Mouse (Mus musculus) fat pad, adult 2 months (tissue): ENCODE measurements around the gene Rbm20.
"Not testable (repeated sequence)": the region's sequence is repeated elsewhere in the genome, so short reads cannot be mapped to it uniquely, and the experiment has no call there.

Source experiments
- DNase-seq: peaks from one replicate; pipeline ENCODE4 v3.0.0-alpha.2; 2011; ENCODE audit warnings: low read depth, low spot score; ENCODE audit errors: extremely low read depth

The Rbm20 gene

DNA sequence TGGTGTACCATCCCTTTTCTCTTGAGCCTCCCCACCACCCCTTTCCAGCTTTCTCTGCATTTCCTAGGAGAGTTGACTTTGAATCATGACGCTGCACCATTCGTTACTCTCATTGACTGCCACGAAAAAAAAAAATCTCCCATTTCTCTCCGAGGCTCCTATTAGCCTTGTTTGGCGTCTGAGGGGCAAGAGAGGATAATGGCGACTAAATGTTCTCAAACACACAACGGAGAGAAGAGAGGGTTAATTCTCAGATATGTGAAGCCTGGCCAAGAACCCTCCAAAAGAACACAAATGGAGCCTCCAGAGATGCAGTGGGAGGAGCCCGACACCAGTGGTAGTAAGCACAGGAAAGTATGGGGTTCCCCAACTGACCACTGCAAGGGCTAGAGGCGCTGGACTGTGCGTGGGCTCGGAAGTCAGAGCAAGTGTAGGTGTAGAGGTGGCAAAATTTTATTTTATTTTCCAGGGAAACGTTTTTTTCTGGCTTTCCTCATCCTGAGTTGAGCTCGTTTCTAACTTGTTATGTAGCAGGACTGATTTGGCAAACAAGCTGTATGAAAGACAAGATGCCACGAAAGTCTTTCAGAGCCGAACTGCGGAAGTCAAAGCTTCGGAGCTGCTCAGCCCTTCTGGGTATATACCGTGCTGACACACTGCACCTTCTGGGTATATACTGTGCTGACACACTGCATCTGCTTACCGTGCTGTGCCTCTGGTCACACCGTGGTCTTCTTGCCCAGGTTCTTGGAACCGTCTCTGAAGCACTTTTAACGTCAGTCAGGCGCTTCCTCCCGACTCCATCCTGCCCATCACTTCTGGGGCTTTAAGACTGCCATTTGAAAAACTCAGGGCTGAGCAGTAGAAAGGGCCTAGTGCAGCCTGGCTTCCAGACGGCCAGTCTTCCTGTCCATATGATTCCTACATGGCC, 222.1 kb downstream of the Rbm20 start:
- no peak for DNase-seq

- no peak for DNase-seq
Observed at GRCm38 (mm10) chr19:53899941-53900610, 223.0 kb downstream of the Rbm20 start.

DNA sequence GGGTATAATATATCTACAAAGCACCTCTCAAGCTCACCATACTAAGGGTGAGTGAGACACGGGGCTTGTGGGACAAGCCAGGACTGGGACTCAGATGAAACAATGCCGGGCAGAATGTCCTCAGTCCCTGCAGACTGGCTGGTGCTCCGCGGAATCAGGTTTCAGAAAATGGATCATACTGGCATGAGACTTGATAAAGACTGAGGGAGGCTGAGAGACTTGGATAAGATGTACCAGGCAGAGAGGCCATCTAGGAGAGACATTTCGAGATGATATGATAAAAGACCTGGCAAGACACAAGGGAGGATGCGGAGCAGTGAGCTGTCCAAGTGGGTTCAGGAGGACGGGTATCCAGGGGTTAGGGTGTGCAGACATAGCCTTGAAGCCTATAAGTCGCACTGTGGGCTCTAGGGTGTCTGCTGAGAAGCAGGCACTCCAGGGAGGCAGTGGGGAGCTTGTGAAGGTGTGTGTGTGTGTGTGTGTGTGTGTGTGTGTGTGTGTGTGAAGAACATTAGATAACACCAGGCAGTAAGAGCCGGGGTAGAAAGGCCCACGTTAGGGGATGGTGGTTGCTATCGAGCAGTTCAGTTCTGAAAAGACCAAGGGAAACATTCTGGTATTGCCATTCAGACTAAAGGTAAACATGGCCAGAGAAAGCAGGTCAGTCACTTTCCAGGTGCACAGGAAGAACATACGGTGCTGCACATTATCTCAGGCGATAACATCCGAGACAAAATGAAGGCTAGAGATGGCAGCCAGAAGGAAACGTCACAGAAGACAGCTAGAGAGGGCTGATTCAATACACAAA, 225.0 kb downstream of the Rbm20 start:
- DNase-seq: no peak

DNA sequence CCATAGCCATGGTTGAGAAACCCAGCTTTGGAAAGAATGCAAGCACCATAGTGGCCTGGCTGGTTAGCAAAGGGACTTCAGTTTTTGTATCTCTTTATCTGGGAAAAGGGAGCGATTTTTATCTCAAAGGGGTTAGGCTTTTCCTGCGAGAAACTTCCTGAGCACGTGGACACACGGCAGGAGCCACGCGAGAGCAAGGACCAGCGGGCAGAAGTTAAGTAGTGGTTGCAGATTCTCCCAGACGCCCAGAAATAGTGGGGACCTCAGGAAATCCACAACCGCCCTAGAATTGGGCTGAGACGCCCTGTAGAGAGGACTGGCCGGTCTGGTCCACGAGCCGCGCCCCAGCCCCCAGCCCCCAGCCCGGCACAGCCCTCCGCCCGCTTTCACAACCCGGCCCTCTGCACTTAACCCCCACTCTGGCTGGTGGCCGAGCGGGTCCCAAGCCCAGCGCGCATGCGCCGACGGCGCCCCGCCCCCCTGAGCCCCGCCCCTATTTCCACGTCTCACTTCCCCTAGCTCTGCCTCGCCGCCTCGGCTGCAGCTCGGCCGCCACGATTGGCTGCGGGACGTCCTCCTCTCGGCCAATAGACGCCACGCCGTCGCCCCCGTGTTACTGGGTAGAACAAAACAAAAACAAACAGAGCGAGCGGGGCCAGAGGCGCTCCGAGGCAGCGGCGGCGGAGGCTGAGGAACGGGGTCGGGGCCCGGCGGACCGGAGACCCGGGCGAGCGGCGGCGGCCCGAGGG, 225.8 kb downstream of the Rbm20 start:
- DNase-seq: no peak

- DNase-seq: no peak
Observed at GRCm38 (mm10) chr19:53903507-53904321, 226.6 kb downstream of the Rbm20 start.

- DNase-seq: no peak
Observed at GRCm38 (mm10) chr19:53904833-53905480, 227.9 kb downstream of the Rbm20 start.

DNA sequence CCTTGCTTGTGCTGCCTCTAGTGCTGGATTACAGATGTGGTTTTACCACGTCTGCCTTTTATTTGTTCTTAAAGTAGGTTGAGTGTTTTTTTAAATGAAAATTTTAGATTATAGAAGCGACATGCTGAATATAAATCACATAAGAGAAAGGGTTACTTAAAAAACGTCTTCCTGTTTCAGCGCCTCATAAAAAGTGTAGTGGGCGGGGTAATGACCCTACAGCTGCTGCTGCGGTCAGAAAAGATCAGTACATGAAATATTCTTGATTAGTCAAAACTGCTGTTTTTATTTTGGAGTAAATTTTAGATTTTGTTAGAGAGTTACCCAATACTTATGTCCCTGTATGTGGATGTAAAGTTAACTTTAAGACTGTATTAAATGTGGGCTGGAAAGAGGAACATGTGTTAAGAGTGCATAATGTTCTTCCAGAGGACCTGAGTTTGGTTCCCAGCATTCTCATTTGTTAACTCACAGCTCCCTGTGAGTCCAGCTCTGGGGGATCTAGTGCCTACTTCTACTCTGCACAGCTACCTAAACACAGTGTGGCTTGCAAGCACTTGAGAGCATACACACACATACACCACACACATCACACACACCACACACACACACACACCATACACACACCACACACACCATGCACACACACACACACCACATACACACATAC, 229.1 kb downstream of the Rbm20 start:
- no peak for DNase-seq

DNA sequence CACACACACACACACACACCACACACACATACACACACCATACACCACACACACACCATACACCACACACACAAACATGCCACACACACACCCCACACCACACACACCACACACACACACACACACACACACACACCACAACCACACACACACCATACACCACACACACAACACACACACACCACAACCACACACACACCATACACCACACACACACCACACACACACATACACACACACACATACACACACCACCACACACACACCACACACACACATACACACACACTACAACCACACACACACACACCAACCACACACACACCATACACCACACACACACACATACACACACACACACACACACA, 229.6 kb downstream of the Rbm20 start:
- not testable (repeated sequence) for DNase-seq

DNA sequence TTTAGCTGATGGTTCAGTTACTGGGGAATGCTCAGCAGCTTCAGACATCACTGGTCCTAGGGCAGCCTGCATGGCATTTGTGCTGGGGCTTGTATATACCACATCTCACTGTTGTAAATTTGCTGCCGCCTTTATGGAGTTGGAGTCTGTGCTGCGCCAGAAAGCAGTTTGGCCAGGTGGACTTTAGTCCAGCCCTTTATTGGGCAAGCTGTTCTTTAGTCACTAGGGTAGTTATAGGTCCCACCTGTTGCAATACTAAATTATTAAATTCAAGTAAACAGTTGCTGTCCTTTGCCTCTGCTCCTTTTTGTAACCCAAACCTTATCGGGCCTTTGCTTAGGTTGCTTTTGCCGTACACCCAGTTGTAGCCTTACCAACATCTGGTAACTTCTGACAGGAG, 237.8 kb downstream of the Rbm20 start:
- DNase-seq: no peak
